Mouse (Mus musculus) bone marrow, adult 2 months (tissue): ENCODE measurements around the gene Hps4.

Experiments used
- CTCF ChIP-seq: fragments of 200-500 bp; IDR thresholded peaks from 2 replicates; pipeline ENCODE4 v1.5.1; 2011; ENCODE audit warnings: low read length, control low read depth; ENCODE audit not compliant: control insufficient read depth, insufficient read depth
- POLR2A ChIP-seq: fragments of 200-500 bp; IDR thresholded peaks from 2 replicates; pipeline ENCODE4 v1.6.1; 2011; ENCODE audit warnings: low read depth, mild to moderate bottlenecking, control low read depth, low read length, borderline replicate concordance; ENCODE audit not compliant: control insufficient read depth

GRCm38 (mm10) chr5:112367338-112367737, 24.5 kb downstream of the Hps4 start:
- TF ChIP-seq POLR2A (no peak), CTCF (no peak)
